8 mouse cellular contexts compared by ENCODE assay signal in the genomic region with DNA sequence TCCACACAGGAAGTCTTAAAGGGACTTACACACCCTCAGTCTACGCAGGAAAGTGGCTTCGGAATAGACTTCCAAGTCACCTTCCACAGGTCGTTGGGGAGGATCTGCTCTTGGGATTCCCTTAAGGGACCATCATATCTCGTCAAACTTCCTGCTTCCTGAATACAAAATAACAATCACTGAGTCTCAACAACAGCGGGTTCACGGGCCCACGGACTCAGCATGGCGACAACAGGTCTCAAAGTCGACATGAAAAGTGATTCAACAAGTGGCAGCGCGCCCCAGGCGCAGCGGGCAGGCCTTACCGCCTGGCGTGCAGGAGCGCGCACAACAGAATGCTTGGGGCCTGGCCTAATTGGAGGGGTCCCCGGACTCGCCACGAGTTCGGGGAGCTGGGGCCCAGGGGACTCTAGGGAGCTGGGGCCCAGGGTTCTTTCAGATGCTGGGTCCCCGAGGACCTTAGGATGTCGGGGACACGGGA. TPM values are rescaled to one million over a fixed set of nuclear protein-coding genes. Genes with fewer than 3 reads are reported as not detected.
A peak's percentile ranks its signal among the peaks of the same experiment; 100 is the strongest.
DNase-seq lines count a peak whose midpoint lies in the region; ATAC-seq and TF ChIP-seq lines count a peak whose summit lies in the region.

No protein-coding gene starts in this region.

- H3K4me3 ChIP-seq in C2C12 (ENCODE audit: insufficient read depth, poor library complexity, severe bottlenecking) = peak overlapping the region; percentile 71
- peak overlapping the region; percentile 88 for H3K4me3 ChIP-seq in liver, embryonic 15.5 days (replicated peaks)
- peak overlapping the region; percentile 74 for H3K4me3 ChIP-seq in neural tube, embryonic 12.5 days

- WGBS in liver, embryonic 15.5 days (ENCODE audit: insufficient replicate concordance) = 0% methylated on average over 24 of the region's 24 CpGs
- 0% methylated on average over 24 of the region's 24 CpGs for WGBS in neural tube, embryonic 12.5 days

- peak overlapping the region; percentile 90 for H3K9ac ChIP-seq in liver, embryonic 15.5 days
- peak overlapping the region; percentile 61 for H3K9ac ChIP-seq in neural tube, embryonic 12.5 days

- no peak for TF ChIP-seq CTCF in C2C12 (IDR thresholded peaks at IDR 0.05; ENCODE audit: control insufficient read depth, insufficient read depth, insufficient read length)

- peaks cover 34% of the 10 kb centered on the region for H3K79me3 ChIP-seq in C2C12 (ENCODE audit: low read depth)

- DNase-seq in MEL-GATA-1-ER (ENCODE audit: extremely low read depth, low read depth) = peak; percentile 71
- peak; percentile 73 for DNase-seq in embryo, embryonic 11 days
- DNase-seq in gastrocnemius, postnatal 14 days = peak; percentile 67
- peak; percentile 67 for DNase-seq in kidney, adult 18-20 months
- DNase-seq in urinary bladder, postnatal 36 days (ENCODE audit: low spot score in 2 of 2) = peak; percentile 53 to 60

- H3ac ChIP-seq in C2C12 (ENCODE audit: control insufficient read depth, insufficient read length, low read depth) = peak overlapping the region; percentile 98

- intact Hi-C loops in gastrocnemius, postnatal 14 days (cut with DNase I; ENCODE audit: low total_unique reads) = no loop called here

- no peaks in the 10 kb centered on the region for H3K9me3 ChIP-seq in liver, embryonic 15.5 days (replicated peaks)
- H3K9me3 ChIP-seq in neural tube, embryonic 12.5 days = no peaks in the 10 kb centered on the region

- H3K36me3 ChIP-seq in C2C12 (ENCODE audit: control insufficient read depth, insufficient read depth) = no peaks in the 10 kb centered on the region
- no peaks in the 10 kb centered on the region for H3K36me3 ChIP-seq in liver, embryonic 15.5 days (replicated peaks)
- H3K36me3 ChIP-seq in neural tube, embryonic 12.5 days = no peaks in the 10 kb centered on the region

- H3K27me3 ChIP-seq in C2C12 (ENCODE audit: control insufficient read depth, insufficient read depth, insufficient read length) = no peaks in the 10 kb centered on the region
- H3K27me3 ChIP-seq in liver, embryonic 15.5 days = no peaks in the 10 kb centered on the region
- H3K27me3 ChIP-seq in neural tube, embryonic 12.5 days (replicated peaks) = no peaks in the 10 kb centered on the region

- H3K4me1 ChIP-seq in liver, embryonic 15.5 days (replicated peaks) = peaks cover 41% of the 10 kb centered on the region
- H3K4me1 ChIP-seq in neural tube, embryonic 12.5 days = peaks cover 19% of the 10 kb centered on the region

- H3K79me2 ChIP-seq in C2C12 (ENCODE audit: control insufficient read depth, insufficient read depth) = peaks cover 49% of the 10 kb centered on the region

- H3K27ac ChIP-seq in liver, embryonic 15.5 days (replicated peaks) = peak overlapping the region; percentile 92
- peak overlapping the region; percentile 82 for H3K27ac ChIP-seq in neural tube, embryonic 12.5 days

- ATAC-seq in liver, embryonic 15.5 days (ENCODE audit: insufficient read depth) = peak; percentile 23
- no peak for ATAC-seq in neural tube, embryonic 12.5 days (ENCODE audit: low FRiP score, low read depth)

- H3K4me2 ChIP-seq in liver, embryonic 15.5 days = peak overlapping the region; percentile 96
- H3K4me2 ChIP-seq in neural tube, embryonic 12.5 days (replicated peaks) = peak overlapping the region; percentile 81

TF ChIP-seq in C2C12, 6 proteins besides CTCF, POLR2A, EP300 and RAD21:
- TF ChIP-seq CEBPB (IDR thresholded peaks at IDR 0.05; ENCODE audit: low read depth) (no peak), USF1 (IDR thresholded peaks at IDR 0.05; ENCODE audit: low read depth) (no peak), FOSL1 (IDR thresholded peaks at IDR 0.05; ENCODE audit: insufficient read depth, low read length, poor library complexity, severe bottlenecking) (no peak), MAX (IDR thresholded peaks at IDR 0.05) (no peak), MYOD1 (IDR thresholded peaks at IDR 0.05; ENCODE audit: control insufficient read depth, insufficient read length, low read depth) (no peak)

RNA-seq across cellular contexts. Expression of gene Fam53a, which starts 0.6 kb away (rescaled TPM):
- 31.4 TPM for polyA plus RNA-seq in C2C12 (2012; fragmentation: generic; extraction: Trizol)
- total RNA-seq in gastrocnemius, postnatal 14 days (2021) = 10 to 100 TPM; 52.5 to 57.0 TPM
- 18.3 and 19.7 TPM in 2 replicates for polyA plus RNA-seq in liver, embryonic 15.5 days (2015; fragmentation: Nextera tagmentation; extraction: Ambion mirVana)
- polyA plus RNA-seq in neural tube, embryonic 12.5 days (2016; fragmentation: Nextera tagmentation; extraction: Ambion mirVana) = 46.4 and 49.3 TPM in 2 replicates

RNA-seq across cellular contexts. Expression of gene Gm9903, which starts 0.9 kb away (rescaled TPM):
- 0.18 TPM for polyA plus RNA-seq in C2C12 (2012; fragmentation: generic; extraction: Trizol)
- total RNA-seq in gastrocnemius, postnatal 14 days (2021) = 1 to 10 TPM in 1 of 2 experiments, under 1 TPM in 1; 0.62 to 1.0 TPM
- polyA plus RNA-seq in liver, embryonic 15.5 days (2015; fragmentation: Nextera tagmentation; extraction: Ambion mirVana) = 0.08 TPM in 2 replicates
- polyA plus RNA-seq in neural tube, embryonic 12.5 days (2016; fragmentation: Nextera tagmentation; extraction: Ambion mirVana) = 0.49 and 0.61 TPM in 2 replicates

RNA-seq across cellular contexts. Expression of gene Slbp, which starts 23.5 kb away (rescaled TPM):
- polyA plus RNA-seq in C2C12 (2012; fragmentation: generic; extraction: Trizol) = 47.4 TPM
- total RNA-seq in gastrocnemius, postnatal 14 days (2021) = 10 to 100 TPM; 11.8 to 13.0 TPM
- polyA plus RNA-seq in liver, embryonic 15.5 days (2015; fragmentation: Nextera tagmentation; extraction: Ambion mirVana) = 246 and 270 TPM in 2 replicates
- polyA plus RNA-seq in neural tube, embryonic 12.5 days (2016; fragmentation: Nextera tagmentation; extraction: Ambion mirVana) = 183 and 184 TPM in 2 replicates

RNA-seq across cellular contexts. Expression of gene Tacc3, which starts 29.1 kb away (rescaled TPM):
- 109 TPM for polyA plus RNA-seq in C2C12 (2012; fragmentation: generic; extraction: Trizol)
- 1 to 10 TPM; 6.4 to 6.8 TPM for total RNA-seq in gastrocnemius, postnatal 14 days (2021)
- polyA plus RNA-seq in liver, embryonic 15.5 days (2015; fragmentation: Nextera tagmentation; extraction: Ambion mirVana) = 134 and 140 TPM in 2 replicates
- polyA plus RNA-seq in neural tube, embryonic 12.5 days (2016; fragmentation: Nextera tagmentation; extraction: Ambion mirVana) = 150 and 160 TPM in 2 replicates

RNA-seq across cellular contexts. Expression of gene Tmem129, which starts 29.4 kb away (rescaled TPM):
- 26.1 TPM for polyA plus RNA-seq in C2C12 (2012; fragmentation: generic; extraction: Trizol)
- total RNA-seq in gastrocnemius, postnatal 14 days (2021) = 10 to 100 TPM; 10.5 to 10.9 TPM
- 20.6 and 23.1 TPM in 2 replicates for polyA plus RNA-seq in liver, embryonic 15.5 days (2015; fragmentation: Nextera tagmentation; extraction: Ambion mirVana)
- polyA plus RNA-seq in neural tube, embryonic 12.5 days (2016; fragmentation: Nextera tagmentation; extraction: Ambion mirVana) = 30.3 and 31.5 TPM in 2 replicates
